Mouse (Mus musculus): ENCODE measurements around the gene Prok2.

DNA sequence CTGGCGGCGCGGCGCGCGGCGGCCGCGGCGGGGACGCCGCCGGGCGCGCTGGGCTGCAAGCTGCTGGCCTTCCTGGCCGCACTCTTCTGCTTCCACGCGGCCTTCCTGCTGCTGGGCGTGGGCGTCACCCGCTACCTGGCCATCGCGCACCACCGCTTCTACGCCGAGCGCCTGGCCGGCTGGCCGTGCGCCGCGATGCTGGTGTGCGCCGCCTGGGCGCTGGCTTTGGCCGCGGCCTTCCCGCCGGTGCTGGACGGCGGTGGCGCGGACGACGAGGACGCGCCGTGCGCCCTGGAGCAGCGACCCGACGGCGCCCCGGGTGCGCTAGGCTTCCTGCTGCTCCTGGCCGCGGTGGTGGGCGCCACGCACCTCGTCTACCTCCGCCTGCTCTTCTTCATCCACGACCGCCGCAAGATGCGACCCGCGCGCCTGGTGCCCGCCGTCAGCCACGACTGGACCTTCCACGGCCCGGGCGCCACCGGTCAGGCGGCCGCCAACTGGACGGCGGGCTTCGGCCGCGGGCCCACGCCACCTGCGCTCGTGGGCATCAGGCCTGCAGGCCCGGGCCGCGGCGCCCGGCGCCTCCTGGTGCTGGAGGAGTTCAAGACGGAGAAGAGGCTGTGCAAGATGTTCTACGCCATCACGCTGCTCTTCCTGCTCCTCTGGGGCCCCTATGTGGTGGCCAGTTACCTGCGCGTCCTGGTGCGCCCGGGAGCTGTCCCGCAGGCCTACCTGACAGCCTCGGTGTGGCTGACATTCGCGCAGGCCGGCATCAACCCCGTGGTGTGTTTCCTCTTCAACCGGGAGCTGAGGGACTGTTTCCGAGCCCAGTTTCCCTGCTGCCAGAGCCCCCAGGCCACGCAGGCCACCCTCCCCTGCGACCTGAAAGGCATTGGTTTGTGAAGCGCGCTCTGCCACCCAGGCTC, 33.0 kb downstream of the Prok2 start:
- TF ChIP-seq CTCF (IDR thresholded peaks at IDR 0.05; ENCODE audit: borderline replicate concordance, control insufficient read depth, extremely low read depth, insufficient read depth, low read length, poor library complexity), result 0 out of 2 replicates have a peak, but pooled peaks have one; percentile 6
- TF ChIP-seq POLR2A (IDR thresholded peaks at IDR 0.05; ENCODE audit: control insufficient read depth, extremely low read depth, insufficient read depth, low read length, poor library complexity), result no peak

Data from thymus, adult 2 months (tissue).